Mouse (Mus musculus) retina, postnatal 1 day (tissue): Measurements from ENCODE around the gene Olfr547.

Experiments used
- DNase-seq: peaks from one replicate; pipeline ENCODE4 v3.0.0-alpha.2; 2012

Olfr547 gene

DNA sequence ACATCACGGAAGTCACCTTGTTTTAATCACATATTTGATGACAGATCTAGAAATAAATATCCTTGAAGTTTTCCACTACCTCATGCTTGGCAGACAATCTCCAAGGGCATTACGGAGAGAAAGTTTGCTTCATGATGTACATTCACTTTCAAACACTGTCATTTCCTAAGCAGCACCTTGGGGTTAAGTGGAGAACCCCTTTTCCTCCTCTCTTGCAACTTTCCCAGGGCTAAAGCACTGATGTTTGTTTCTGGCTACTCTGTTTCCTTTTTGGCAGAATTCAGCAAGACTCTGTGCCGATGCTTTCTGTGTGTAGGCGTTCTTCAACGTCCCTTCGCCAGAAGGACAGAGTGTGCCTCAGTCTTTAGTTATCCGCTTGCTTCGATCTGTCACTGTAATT is 36.6 kb downstream of the Olfr547 start, which contains the start of gene Olfr550:
Gene Olfr550, plus strand, starts transcription at position 301 of the 400 bp plus-strand sequence.
- no peak for DNase-seq

DNA sequence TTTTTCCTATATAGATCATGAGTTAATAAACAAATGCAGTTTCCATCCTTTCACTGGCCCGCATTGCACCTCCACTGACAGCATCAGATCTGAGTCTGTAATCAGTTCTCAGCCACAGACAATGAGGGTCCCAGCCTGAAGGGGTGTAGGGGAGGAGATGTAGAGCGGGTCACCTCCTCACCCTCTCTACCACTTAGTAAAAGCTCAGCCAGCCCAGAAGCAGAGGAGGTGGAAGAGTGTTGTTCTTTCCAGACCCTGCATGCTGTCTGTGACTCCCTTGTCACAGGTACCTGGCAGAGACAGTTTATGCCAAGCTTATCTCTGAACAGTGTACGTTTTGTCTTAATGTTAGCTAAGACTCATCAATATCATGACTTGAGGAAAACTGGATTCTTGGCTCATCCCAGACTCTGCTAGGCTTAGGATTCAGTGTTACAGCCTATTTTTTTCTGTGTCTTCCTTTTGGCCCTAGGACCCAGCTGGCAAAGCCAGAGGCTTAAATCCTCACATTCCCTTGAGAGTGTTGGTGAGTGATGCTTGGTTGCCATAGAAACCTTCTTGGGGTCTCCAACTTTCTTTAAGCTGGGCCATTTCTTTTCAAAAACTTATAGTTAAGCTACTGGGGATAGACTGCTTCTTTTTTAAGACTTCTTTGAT is 38.8 kb downstream of the Olfr547 start:
- no peak for DNase-seq

DNA sequence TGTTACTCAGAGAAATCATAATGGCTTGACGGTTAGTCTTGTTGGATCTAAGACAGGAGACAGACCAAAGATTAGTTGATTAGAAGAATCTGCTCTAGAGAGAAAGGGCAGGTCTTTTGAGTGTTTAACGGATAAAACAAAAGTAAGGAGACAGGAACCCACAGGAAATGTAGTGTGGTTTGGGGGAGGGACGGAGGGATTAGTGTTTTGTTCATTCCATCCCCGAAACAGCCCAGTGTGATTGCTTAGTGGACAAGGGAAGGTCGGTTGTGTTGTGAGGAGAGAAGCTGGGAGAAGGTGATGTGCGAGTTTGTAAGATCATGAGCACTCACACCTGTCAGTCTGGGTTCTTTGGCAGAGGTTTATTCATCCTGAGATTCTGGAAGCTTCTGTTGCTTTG is 41.4 kb downstream of the Olfr547 start:
- DNase-seq = no peak
